Mouse (Mus musculus) activated CD4-positive, CD25-positive, alpha-beta regulatory T cell, adult 9 weeks (primary cell): ENCODE data around the gene Utp3. TPM values are rescaled to one million over a fixed set of nuclear protein-coding genes. Genes with fewer than 3 reads are reported as not detected.

Experiments used
- polyA plus RNA-seq: library from polyadenylated mRNA; unstranded; fragments of 100-300 nt; shearing (Covaris generic); gene quantifications from one replicate; pipeline ENCODE4 v1.2.1, GENCODE M21; 2017

The Utp3 gene
- polyA plus RNA-seq = 110 TPM

DNA sequence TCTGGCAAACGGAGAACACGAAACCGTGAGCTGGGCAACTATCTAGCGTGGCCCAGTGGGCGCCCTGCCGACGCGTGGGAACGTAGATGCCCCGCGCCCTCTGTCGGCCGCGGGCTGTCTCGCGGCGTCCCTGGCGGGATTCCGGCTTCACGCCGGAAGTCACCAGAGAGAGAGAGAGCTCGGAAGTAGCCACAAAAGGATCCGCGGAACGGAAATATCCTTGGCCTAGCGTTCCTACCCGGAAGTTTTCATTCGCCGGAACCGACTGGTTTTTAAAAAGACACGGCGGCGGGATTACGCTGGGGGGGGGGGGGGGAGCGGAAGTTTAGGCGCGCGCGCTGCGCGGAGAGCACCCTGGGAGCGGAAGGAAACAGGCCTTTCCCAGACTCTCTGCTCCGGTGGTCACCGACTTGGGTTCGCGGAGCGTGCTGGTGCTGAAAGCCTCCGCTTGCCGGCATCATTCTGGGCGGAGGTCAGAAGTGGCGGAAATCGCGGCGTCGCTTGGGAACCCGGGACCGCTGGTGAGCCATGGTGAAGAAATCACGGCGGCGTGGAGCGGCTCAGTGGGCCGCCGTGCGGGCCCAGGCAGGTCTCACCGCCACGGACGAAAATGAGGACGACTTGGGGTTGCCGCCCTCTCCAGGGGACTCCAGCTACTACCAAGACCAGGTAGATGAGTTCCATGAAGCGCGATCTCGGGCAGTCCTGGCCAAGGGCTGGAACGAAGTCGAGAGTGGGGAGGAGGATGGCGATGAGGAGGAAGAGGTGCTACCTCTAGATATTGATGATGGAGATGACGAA lies at the start of gene Utp3:
Gene Utp3 (plus strand): TSS at position 377 of the 801 bp plus-strand sequence.

DNA sequence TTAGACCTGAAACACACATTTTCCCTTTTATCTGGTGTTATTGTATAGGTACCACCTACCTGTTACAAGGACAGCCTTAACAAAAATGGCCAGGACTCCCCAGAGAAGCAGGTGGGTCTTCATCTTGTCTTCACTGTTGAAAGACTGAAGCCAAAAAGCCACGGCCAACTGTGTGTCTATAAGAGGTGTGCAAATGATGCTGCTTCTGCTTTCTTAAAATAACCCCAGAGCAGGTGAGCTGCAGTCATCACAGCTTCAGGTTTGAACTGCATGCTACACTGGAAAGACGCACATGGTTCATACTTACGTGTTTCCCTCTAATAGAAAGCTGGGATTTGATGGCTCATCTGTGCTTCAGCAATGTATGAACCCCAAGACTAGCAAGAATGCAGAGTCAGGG lies 26.6 kb upstream of the Utp3 start, which contains the start of gene Jchain:
Gene Jchain (minus strand): TSS at position 235 of the 400 bp plus-strand sequence.

DNA sequence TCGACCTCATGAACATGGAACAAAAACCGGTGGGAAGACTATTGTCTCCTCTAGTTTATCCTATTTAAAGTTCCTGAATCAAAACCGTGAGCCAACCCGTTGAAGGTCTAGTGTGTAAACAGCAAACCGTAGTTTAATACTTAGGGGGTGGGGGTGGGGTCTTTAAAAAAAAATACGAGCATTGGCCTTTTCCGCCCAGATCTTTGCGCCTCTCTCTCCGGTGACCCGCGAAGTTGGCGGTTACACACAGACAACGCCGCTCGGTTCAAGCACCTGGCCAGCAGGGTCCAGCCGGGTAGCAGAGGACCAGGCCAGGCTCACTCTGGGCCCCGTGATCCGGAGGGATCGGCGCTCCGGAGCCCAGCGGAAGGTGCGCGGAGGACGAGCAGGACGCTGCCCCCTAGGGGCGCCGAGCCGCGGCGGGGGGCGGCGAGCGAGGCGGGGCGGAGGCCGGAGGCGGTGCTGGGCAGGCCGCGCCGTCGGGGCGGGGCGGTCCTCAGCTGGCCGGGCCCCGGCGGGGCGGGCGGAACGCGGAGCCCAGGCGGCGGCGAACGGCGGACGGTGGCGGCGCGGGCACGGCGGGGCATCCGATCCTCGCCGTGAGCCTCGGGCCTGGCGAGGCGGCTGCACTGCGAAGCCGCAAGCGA lies 10.4 kb downstream of the Utp3 start, which contains the start of gene Rufy3:
Gene Rufy3 (plus strand): TSS at position 540 of the 647 bp plus-strand sequence.

Other genes with a start within 250 kb of the Utp3 start
- gene Prol1, start 237.2 kb upstream of the Utp3 start, polyA plus RNA-seq = not detected
- not detected for gene Amtn, start 178.4 kb upstream of the Utp3 start, polyA plus RNA-seq
- not detected for gene Ambn, start 98.5 kb upstream of the Utp3 start, polyA plus RNA-seq
- not detected for gene Enam, start 66.5 kb upstream of the Utp3 start, polyA plus RNA-seq
- 5.6 TPM for gene Jchain, start 26.6 kb upstream of the Utp3 start, polyA plus RNA-seq
- gene Rufy3, start 10.6 kb downstream of the Utp3 start, polyA plus RNA-seq = 1.9 TPM
- gene Grsf1, start 121.7 kb downstream of the Utp3 start, polyA plus RNA-seq = 3.5 TPM
- gene Mob1b, start 166.4 kb downstream of the Utp3 start, polyA plus RNA-seq = 10.8 TPM
- 94.8 TPM for gene Dck, start 210.5 kb downstream of the Utp3 start, polyA plus RNA-seq